Mouse (Mus musculus) layer of hippocampus, adult 18-20 months (tissue): ENCODE measurements around the gene Pomgnt1. TPM values are rescaled to one million over a fixed set of nuclear protein-coding genes. Genes with fewer than 3 reads are reported as not detected.

Experiments
- DNase-seq, 2 experiments: peaks; one replicate each; pipeline ENCODE4 v3.0.0; 2022; ENCODE audit warnings: low spot score in 2 of 2
- total RNA-seq, 2 experiments: library from RNA; stranded (reverse); gene quantifications; 2 replicates each; pipeline ENCODE4 v1.2.3; 2021

Gene Pomgnt1
- total RNA-seq, 2 experiments from 2014 or later, result 67.5 to 68.1 TPM

DNA sequence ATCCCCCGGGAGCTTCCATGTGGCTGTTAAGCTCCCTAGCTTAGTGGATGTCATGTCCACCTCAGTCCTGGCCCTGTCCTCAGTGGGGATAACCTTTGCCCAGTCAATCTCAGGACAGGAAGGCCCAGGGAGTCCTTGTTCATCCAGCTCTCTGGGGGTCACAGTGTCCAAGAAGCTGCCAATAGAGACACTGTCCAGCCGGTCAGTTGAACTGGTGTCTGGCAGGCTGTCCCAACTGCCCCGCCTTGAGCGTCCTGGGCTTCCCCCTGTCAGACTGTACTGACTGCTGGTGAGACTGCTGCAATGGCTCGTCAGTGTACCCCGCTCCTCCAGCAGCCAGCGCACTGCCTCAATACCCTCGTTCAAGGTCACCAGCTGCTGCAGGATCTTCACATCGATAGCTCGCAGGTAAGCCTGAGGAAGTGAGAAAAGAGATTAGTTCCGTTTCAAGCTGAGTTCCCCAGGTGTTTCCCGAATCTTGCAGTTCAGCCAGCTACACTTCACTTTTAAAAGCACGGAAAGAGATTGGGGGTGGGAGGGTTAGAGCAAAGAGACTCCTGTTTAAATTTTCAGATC, 13.9 kb downstream of the Pomgnt1 start:
- no peak for DNase-seq

DNA sequence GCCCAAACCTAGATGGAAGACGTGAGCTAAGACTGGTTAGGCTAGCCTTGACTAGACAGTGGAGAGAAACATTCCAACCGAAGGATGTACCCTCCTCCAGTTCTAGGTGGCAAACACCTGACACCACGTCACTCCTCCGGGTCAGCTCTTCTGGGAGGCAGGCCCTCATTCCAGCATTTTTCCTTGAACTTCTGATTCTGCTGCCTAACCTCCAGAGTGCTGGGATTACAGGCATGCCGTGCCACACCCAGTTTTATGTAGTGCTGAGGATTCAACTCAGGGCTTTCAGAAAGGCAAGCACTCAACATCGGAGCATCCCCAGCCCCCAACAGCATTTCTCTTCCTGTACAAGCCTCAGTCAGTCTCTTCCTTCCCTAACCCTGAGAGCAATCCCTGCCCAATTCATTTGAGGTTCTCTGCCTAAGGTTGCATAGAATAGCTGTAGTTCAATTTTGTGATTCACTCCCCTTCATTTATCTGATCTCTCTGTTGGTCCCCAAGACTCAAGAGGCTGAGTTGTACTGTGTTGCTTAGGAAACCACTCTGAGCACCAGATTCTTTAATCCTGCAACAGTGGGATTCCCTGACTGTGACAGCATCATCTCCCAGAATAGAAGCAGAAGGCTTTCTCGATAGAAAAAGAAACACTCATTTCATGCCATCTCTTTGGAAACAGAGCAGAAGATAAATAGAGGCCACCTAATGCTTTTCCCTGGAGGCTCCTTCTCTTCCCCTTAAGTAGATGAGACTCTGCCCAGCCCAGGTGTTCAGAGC, 17.3 kb downstream of the Pomgnt1 start:
- no peak for DNase-seq

DNA sequence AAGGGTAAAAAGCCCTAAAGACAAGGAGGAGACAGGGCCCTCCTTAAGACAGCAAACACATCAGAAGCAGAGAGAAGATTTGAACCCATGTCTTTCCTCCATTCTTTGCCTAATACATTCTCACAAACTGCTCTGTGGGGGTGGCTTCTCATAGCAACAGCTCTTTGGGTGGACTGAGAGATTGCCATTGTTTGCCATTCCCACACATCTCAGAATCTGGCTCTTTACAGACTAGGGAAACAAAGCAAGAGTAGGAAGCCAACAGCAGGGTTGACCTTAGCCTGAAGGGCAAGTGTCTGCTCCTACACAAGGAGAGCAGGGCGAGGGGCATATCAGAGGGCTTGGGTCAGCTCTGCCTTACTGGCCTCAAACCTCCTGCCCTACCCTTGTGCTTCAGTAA, 18.1 kb downstream of the Pomgnt1 start:
- no peak for DNase-seq

DNA sequence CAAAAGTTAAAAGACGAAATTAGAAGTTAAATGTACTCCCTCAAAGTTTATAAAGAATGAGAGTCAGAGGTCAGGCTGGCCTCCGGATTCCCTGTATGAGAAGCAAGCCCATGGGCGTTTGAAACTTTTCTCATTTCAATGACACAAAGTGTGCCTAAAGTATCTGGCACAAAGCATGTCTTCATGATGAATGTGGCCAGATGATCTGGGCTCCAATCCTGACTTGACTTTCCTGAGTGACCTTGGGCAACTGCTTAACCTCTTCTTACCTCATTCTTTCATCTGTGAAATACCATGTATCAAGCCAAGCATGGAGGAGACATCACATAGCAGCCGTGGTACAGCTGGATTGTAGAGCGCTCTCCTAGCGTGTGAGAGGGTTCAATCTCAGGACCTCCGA, 18.6 kb downstream of the Pomgnt1 start:
- no peak for DNase-seq

DNA sequence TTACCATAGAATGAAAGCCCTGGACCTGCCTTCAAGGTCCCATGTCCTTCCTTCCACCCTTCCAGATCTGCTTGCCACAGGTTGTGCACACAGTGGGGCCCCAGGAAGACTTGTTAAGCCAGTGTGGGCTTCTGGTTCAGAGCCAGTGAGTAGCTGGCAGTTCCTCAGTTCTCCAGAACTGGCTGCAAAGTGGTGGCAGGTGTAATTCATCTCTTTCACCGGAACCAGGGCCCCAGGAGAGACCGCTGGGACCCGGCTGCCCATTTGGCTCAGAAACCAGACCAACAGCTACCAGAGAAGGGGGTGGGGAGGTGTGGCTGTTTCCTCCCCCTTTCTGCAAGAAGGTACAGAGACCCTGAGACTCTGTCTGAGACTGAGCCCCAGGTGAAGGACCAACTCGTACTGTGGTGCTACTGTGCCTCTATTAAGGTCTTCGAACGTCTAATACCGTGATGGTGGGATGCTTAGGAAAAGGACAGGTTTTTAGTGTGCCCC, 19.7 kb downstream of the Pomgnt1 start:
- no peak for DNase-seq

DNA sequence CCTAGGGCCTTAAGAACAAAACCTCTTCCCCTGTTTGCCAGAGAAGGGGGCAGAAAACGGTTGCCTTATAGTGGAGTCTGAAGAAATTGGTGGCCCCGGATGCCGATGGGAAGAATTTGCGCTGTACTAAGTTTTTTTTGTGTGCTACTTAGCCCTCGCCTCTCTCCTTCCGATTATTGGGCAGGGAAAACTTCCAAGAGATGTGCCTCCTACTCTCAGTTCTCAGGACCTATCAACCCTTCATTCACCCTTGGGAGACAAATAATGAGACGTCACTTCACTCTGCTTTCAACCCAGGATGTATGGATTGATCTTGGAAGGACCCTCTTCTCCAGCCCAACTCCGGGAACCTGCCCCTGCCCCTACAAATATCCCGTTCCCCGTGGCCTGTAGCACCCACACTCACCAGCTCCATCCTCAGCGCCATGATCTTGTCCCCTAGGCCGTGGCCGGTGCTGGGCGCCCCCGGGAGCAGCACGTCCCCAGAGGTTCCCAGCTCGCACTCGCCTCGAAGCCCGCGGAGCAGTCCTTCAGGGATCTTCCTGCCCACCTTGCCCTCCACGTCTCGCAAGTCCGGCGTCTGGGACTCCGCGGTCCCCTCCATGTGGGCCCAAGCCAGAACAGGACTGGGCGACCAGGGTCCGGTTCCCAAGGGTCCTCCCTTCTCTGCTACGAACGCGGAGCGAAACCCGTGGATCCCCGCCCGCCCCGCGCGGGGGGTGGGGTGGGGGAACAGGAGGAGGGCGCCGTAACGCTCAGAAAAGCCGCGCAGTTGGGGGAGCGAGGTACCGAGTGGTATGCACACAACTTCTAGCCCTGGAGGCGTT, 20.5 kb downstream of the Pomgnt1 start:
- peak; percentile 64 to 78 for DNase-seq

DNA sequence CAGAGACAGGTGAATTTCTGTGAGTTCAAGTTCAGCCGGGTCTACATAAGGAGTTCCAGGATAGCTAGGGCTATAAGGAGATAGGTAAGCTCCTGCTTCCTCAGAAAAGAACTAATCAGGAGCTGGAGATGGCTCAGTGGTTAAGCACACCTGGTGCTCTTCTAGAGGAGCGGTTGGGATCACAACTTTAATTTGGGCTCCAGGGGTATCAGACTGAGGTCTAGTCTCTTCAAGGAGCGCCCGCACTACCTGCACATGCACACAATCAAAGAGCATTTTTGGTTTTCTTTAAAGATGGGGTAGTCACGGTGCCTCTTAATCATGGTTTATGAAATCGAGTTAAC, 26.1 kb downstream of the Pomgnt1 start:
- no peak for DNase-seq

DNA sequence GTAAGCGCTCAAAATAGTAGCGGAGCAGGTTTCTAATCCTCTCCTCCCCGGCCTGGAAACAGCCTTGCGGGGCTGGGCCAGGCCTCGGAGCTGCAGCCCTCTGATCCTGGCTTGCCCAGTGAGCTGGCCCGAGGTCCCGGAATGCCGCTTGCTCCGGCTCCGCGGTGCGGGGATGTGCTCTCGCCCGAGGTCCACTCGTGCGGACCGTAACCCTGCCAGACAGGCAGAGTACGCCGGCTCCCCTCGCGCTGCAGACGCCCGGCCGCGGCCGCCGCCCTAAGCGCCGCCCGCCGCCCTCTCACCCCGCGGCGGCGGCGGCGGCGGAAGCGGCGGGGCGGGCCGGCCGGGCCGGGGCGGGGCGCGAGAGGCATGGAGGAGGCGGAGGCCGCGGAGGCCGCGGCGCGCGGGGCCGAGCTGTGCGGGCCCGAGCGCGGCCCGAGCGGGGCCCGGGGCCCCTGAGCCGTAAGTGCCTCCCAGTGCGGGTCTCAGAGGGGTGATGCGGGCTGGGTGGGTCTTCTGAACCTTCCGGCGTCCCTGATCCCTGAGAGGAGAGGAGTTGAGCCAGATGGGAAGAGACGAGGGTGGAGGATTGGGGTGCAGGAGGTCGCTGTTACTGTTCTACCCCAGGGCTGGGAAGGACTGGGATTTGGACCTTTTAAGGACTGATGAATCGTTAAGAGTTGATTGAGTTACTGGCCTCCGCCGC, 26.7 kb downstream of the Pomgnt1 start:
- DNase-seq, result peak in 1 of 2 experiments; percentile 47

DNA sequence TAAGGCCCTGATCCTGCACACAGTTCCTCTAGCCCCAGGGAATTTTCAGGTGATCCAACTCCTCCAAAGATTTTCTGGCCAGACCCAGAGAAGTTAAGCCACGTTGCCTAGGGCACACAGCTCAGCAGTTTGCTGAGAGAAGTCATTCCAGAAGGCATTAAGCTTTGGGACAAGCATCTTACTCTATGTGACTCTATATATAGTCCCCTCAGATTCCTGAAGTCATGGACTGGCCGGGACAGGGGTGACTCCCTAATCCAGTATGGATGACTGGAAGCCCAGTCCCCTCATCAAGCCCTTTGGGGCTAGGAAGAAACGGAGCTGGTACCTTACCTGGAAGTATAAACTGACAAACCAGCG, 27.2 kb downstream of the Pomgnt1 start:
- no peak for DNase-seq

DNA sequence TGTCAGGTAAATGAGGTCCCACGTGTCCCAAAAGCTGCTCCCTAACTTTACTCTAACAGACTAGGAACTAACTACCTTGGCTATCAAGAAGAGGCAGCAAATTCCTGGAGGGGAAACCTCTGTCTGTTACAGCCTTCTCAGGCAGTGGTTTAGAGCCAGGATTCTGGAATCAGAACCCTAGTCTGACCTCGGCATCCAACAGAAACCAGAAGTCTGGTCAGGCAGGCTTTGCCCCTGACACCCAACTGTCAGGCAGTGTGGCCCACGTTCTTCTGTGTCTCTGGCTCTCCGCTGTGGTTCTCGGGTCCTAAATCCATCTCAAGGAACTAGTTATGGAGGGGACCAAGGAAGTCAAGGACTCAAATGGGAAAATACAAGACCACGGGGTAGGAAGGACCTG, 27.6 kb downstream of the Pomgnt1 start, which contains the start of gene Lurap1:
Gene Lurap1, minus strand, starts transcription at position 101 of the 400 bp plus-strand sequence.
- DNase-seq, result no peak

DNA sequence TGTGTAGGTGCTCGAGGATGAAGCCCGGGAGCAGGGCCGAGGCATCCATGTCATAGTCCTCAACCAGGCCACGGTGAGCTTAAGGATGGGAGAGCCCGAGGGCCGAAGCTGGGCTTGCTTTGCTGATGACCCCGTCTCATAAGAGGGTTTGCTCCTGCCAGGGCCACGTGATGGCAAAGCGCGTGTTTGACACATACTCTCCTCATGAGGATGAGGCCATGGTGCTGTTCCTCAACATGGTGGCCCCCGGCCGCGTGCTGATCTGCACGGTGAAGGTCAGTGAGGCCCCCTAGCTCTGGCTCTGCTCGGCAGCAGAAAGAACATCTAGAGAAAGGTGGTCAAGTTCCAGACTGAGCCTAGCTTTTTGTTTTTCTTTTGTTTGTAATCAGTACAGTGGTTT, 29.1 kb downstream of the Pomgnt1 start:
- no peak for DNase-seq

DNA sequence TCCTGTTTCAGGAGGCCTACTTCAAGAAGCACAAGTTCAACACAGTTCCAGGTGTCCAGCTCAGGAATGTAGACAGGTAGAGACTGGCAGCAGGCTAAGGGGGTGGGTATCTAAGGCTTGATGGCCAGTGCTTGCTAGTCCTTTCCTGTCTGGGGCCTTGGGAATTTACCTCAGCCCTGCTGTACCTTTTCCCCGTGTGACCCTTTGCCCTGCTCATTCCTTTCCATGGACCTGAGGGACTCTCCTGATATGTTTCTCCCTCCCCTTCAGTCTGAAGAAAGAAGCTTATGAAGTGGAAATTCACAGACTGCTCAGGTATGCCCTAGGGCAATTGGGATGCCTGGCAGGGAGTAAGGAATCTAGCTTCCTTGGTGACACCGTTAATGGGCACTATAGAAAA, 34.2 kb downstream of the Pomgnt1 start:
- DNase-seq, result no peak

DNA sequence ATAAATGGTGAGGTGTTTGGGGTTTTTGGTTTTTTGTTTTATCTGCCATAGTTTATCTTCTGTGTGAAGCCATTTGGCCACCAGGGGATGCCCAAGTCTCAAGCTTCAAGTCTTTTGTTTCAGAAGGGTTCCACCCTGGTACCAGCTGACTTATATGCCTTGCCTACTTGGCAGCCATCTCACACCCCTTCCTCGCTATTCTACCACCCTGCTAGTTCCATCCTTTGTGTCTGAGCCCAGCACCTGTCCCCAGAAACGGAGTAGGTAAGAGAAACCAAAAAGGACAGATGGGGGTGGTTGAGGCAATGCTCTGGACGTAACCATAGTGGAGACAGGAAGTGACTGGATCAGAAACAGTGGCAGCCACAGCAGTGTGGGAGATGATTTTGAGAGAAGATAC, 36.3 kb downstream of the Pomgnt1 start:
- no peak for DNase-seq

DNA sequence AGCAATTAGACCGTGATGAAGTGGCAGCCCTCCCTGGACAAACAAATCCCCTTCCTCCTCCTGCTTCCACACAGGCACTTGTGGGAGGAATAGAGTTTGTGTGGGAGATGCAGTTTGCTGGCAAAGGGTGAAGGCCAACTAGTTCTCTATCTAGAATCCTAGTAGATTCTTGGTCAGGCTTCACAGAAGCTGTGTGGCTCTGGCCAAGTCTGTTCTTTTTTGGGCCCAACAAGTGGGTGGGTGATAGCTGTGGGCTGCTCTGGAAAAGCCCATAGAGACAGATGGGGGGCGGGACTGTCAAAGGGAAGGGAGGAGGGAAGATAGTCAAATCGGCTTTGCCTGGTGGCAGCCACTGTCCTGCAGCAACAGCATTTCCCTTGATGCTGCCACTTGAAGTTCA, 37.1 kb downstream of the Pomgnt1 start:
- DNase-seq, result peak; percentile 75 to 86

DNA sequence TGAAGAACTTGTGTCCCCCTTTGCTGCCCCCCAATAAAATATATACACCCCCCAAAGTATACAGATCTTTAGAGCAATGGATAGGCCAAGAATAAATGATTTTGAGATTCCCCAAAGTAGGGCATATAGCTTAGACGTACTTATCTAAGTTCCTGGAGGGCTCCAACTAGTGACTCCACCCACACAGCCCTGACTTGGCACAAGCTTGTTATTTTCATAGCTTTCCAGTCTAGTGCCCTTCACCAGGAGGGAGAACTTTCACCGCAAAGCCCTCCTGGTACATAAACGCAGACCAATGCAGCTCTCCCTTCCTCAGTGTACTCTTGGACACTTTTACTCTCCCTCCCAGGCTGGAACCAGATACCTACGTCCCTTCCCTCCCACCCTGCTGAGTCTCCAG, 38.5 kb downstream of the Pomgnt1 start:
- no peak for DNase-seq

DNA sequence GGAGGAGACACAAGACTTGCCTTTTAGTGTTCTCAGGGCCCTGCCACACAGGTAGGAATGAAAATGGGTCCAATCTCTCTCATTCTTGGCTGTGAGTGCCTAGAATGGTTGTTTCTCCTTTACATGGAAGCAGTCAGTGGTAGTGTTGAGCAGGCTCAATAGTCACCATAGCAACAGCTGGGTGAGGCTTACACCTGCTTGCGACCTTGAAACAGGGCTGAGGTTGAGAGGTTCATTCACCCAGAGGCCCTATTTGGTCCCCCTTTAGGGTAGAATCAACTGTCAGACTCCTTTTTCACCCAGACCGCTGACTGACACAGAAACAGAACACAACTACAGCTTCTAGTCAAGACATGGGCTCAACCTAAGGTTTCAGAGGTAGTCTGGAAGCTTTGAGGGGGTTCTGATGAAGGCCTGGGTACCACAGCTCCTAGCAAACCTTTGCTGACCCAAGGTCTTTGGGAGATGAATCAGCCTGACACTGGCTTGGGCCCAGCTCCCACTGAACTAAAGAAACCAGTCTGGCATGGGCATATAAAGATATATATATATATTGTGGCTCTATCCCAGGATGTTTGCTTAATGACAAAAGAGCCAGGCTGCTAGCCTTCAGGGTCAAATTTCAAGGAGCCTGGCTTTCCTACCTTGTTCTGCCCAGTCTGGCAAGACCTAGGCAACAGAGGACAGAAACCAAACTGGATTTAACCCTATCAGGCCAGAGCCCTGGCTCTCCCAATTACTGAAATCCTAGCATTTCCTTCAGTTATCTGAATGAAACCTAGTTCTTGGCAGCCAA, 41.3 kb downstream of the Pomgnt1 start:
- no peak for DNase-seq

DNA sequence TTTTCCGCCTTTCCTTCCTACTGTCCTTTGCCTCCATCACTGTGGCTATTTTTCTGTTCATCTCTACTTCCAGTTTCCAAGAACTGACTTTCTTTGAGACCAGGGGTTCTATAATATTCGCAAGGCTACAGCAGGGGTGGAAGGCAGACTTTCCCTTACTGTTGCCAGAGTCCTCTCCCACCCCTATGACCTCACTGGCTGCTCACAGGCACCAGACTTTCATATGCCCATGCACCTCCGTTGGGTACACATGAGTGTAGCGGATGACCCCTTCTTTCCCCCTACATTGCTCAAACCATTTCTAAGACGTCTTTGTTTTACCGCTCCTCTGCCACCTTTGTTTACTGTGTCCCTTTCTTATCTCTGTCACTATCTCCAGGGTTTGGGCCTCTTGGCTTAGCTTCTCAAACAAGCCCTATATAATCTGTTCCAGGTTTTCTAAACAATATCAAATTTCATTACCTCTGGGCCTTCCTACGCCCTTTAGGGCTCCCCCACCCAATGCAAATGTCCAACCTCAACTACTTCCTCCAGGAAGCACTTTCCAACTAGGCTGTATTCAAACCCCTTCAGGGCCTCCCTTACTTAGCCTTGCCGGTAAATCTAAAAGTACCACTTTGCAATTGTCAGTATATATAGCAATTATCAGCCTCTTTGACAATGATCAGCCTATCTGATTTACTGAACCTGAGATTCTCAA, 42.2 kb downstream of the Pomgnt1 start:
- no peak for DNase-seq

DNA sequence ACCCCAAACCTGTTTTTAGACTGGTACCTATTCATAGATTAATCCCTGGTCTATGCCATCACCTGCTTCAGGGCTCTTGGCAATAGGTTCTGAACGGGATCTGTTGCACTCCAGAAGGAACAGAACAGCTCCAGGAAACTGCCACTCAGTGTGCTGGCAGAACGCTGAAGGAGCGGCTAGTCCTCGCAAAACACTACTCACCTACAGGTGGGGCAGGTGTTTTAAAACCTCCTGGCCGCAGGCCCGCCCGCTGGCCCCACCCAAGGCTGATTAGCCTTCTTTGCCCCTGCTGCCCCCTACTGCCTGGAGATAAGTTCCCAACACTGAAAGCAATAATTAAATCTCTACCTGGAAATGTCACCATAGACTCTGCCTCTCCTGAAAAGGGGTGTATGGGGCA, 43.8 kb downstream of the Pomgnt1 start, which contains the start of gene Tspan1:
Gene Tspan1, minus strand, starts transcription at position 198 of the 400 bp plus-strand sequence.
- no peak for DNase-seq

DNA sequence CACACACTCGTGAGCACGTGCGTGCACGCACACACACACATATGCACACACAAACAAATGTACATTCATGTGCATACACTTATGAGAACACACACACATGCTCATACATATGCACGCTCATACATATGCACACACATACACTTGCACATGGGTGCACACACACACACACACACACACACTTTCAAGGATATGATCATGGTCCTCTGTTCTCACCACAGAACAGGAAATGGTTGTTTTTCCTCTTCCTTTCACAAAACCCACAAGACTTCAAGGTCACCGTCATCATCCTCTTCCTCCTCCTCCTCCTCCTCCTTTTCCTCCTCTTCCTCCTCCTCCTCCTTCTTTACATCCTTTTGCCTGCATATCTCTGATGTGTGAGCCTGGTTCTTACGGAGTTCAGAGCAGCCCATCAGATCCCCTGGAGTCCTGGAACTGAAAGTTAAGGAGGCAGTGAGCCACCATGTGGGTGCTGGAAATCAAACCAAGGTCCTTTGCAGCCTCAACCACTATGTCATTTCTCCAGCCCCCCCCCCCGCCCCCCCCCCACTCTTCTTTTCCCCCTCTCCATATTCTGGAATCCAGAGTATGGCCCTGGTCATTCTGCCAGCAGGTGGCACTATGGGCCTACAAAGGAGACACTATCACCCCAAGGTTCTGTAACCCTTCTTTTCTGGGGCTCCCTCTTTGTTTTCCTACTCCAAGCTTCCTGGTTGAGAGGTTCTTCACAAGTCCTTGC, 45.1 kb downstream of the Pomgnt1 start:
- peak; percentile 53 to 88 for DNase-seq
